Mouse (Mus musculus): ENCODE results near the gene Ybx2.

The Ybx2 gene

GRCm38 (mm10) chr11:69980196-69981140 lies 44.9 kb downstream of the Ybx2 start:
- in situ Hi-C loops (cut with MboI; ENCODE audit: low pct_unique_long_range_greater_than_20kb in 1 of 2, low sequenced_read_pairs in 2 of 2, unreplicated experiment in 1 of 2) = no loop called here

- in situ Hi-C loops (cut with MboI; ENCODE audit: low pct_unique_long_range_greater_than_20kb in 1 of 2, low sequenced_read_pairs in 2 of 2, unreplicated experiment in 1 of 2) = no loop called here
Observed at GRCm38 (mm10) chr11:69981141-69981762, 45.7 kb downstream of the Ybx2 start, which contains the start of gene Ctdnep1. TSS of gene Ctdnep1 (plus strand) at chr11:69981156.

- in situ Hi-C loops (cut with MboI; ENCODE audit: low pct_unique_long_range_greater_than_20kb in 1 of 2, low sequenced_read_pairs in 2 of 2, unreplicated experiment in 1 of 2) = no loop called here
Observed at GRCm38 (mm10) chr11:69982225-69982624, 46.6 kb downstream of the Ybx2 start, which contains the start of gene Elp5. TSS of gene Elp5 (minus strand) at chr11:69982517.

- in situ Hi-C loops (cut with MboI; ENCODE audit: low pct_unique_long_range_greater_than_20kb in 1 of 2, low sequenced_read_pairs in 2 of 2, unreplicated experiment in 1 of 2) = no loop called here
Observed at GRCm38 (mm10) chr11:69982877-69983276, 47.3 kb downstream of the Ybx2 start.

GRCm38 (mm10) chr11:69983377-69983776 lies 47.8 kb downstream of the Ybx2 start:
- in situ Hi-C loops (cut with MboI; ENCODE audit: low pct_unique_long_range_greater_than_20kb in 1 of 2, low sequenced_read_pairs in 2 of 2, unreplicated experiment in 1 of 2) = no loop called here

GRCm38 (mm10) chr11:69984431-69984830 lies 48.8 kb downstream of the Ybx2 start:
- in situ Hi-C loops (cut with MboI; ENCODE audit: low pct_unique_long_range_greater_than_20kb in 1 of 2, low sequenced_read_pairs in 2 of 2, unreplicated experiment in 1 of 2) = no loop called here

- in situ Hi-C loops (cut with MboI; ENCODE audit: low pct_unique_long_range_greater_than_20kb in 1 of 2, low sequenced_read_pairs in 2 of 2, unreplicated experiment in 1 of 2) = no loop called here
Observed at GRCm38 (mm10) chr11:69989949-69990348, 54.4 kb downstream of the Ybx2 start.

All from mouse embryonic stem cell (cell line).